Mouse (Mus musculus): ENCODE results near the gene Abcf3.

DNA sequence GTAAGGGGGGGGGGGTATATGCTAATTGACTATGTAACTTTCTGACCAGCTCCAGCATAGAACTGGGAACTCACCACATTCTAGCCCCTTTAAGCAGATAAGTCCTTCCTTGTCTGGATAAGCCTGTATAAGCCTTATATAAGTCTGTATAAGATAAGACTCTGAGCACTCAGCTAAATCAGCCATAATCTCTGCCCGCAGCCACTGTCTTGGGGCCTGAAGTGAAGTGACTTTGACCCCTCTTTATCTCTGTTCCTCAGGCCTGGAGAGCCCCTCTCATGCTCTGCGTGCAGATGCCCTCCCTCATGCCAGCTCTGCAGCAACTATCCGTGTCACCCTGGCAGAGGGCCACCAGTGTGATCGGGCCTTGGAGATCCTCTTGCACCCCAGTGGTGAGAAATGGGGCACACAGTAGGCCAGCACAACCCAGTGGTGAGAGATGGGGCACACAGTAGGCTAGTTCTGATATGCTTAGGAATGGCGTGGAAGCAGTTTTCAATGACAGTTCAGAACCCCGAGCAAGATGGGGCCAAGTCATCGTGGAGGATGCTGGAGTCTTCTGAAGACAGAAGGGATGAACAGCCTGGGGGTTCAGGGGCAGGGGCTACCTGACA lies 46.8 kb downstream of the Abcf3 start:
- TF ChIP-seq RAD21 (IDR thresholded peaks at IDR 0.05; ENCODE audit: low read depth, low read length) (no peak), CTCF (IDR thresholded peaks at IDR 0.05 in 2 of 3, conservative IDR thresholded peaks at IDR 0.05 in 1 of 3; ENCODE audit: control insufficient read depth in 1 of 3, insufficient read depth in 1 of 3, low read depth in 2 of 3, low read length in 3 of 3, poor library complexity in 1 of 3, severe bottlenecking in 1 of 3) (no peak), POLR2AphosphoS2 (IDR thresholded peaks at IDR 0.05; ENCODE audit: low read length) (no peak), NELFE (IDR thresholded peaks at IDR 0.05; ENCODE audit: low read depth, low read length) (no peak), MYC (IDR thresholded peaks at IDR 0.05; ENCODE audit: low read depth, low read length) (peak; percentile 33; the same call in 1 of the 2 replicates), MAZ (IDR thresholded peaks at IDR 0.05; ENCODE audit: low read depth, low read length) (peak; percentile 53; the same call in 1 of the 2 replicates), POLR2A (IDR thresholded peaks at IDR 0.05; ENCODE audit: control insufficient read depth in 1 of 2, insufficient read depth in 1 of 2, low read depth in 1 of 2, low read length in 2 of 2, poor library complexity in 1 of 2) (no peak), MAFK (IDR thresholded peaks at IDR 0.05; ENCODE audit: borderline replicate concordance, low read depth, low read length) (no peak)

All from MEL (cell line).